Mouse (Mus musculus) C2C12 (cell line): ENCODE measurements around the gene Lif.

Experiments used
- CEBPB ChIP-seq: IDR thresholded peaks from one replicate; pipeline ENCODE4 v1.6.1; 2011; ENCODE audit warnings: low read depth, mild to moderate bottlenecking, control low read depth, moderate library complexity
- CTCF ChIP-seq: IDR thresholded peaks from one replicate; pipeline ENCODE4 v1.5.1; 2011; ENCODE audit not compliant: control insufficient read depth, insufficient read depth, insufficient read length
- MAX ChIP-seq: IDR thresholded peaks from one replicate; pipeline ENCODE4 v1.6.1; 2011; ENCODE audit warnings: mild to moderate bottlenecking, control low read depth
- MYOG ChIP-seq: IDR thresholded peaks from one replicate; pipeline ENCODE4 v1.6.1; 2011; ENCODE audit not compliant: control insufficient read depth, insufficient read length; ENCODE audit errors: extremely low read depth
- USF1 ChIP-seq: IDR thresholded peaks from one replicate; pipeline ENCODE4 v1.6.1; 2011; ENCODE audit warnings: low read depth, mild to moderate bottlenecking, control low read depth, moderate library complexity

DNA sequence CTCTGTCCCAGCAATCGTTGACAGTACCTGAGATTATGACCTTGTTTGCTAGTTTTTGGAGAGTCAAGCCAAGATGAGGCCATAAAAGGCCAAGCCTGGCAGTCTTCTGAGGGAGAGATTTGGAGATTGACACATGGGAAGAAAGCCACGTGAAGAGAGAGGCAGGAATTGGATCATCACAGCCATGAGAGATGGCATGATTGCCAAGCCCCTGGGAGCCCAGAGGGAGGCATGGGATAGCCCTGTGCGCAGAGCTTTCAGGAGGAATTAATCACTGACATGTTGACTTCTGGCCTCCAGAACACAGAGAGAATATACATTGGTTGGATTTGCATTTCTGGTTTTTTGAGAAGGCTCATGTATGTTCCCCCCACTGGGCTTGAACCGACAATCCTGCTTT, 46.8 kb downstream of the Lif start:
- TF ChIP-seq CTCF, result no peak
- TF ChIP-seq USF1, result no peak
- no peak for TF ChIP-seq MAX
- no peak for TF ChIP-seq MYOG
- no peak for TF ChIP-seq CEBPB
